Mouse (Mus musculus) hindbrain, embryonic 13.5 days (tissue): ENCODE data around the gene Irf6. TPM values are rescaled to one million over a fixed set of nuclear protein-coding genes. Genes with fewer than 3 reads are reported as not detected.

ENCODE experiments used
- ATAC-seq: fragments of 200-750 bp; cut with Nextera tagmentation; 2 replicates; pipeline ENCODE4 v1.8.0; 2017; ENCODE audit warnings: moderate TSS enrichment; ENCODE audit not compliant: low FRiP score
- H3K27ac ChIP-seq: fragments of 300-500 bp; sonication (generic); 2 replicates; pipeline ENCODE4 v1.5.1; 2015; ENCODE audit warnings: inconsistent platforms, mild to moderate bottlenecking, moderate library complexity
- H3K27me3 ChIP-seq: fragments of 300-500 bp; sonication (generic); 2 replicates; pipeline ENCODE4 v1.6.1; 2015; ENCODE audit warnings: mild to moderate bottlenecking, inconsistent platforms
- H3K36me3 ChIP-seq: fragments of 300-500 bp; sonication (generic); 2 replicates; pipeline ENCODE4 v1.6.1; 2015; ENCODE audit warnings: mild to moderate bottlenecking, inconsistent platforms
- H3K4me1 ChIP-seq: fragments of 300-500 bp; sonication (generic); replicated peaks from 2 replicates; pipeline ENCODE4 v1.6.1; 2015; ENCODE audit warnings: inconsistent platforms
- H3K4me2 ChIP-seq: fragments of 300-500 bp; sonication (generic); 2 replicates; pipeline ENCODE4 v1.6.1; 2015; ENCODE audit warnings: inconsistent platforms, mild to moderate bottlenecking, moderate library complexity
- H3K4me3 ChIP-seq: fragments of 300-500 bp; sonication (generic); 2 replicates; pipeline ENCODE4 v1.5.1; 2015; ENCODE audit warnings: mild to moderate bottlenecking, inconsistent platforms
- H3K9ac ChIP-seq: fragments of 300-500 bp; sonication (generic); 2 replicates; pipeline ENCODE4 v1.6.1; 2015; ENCODE audit warnings: mild to moderate bottlenecking, inconsistent platforms
- H3K9me3 ChIP-seq: fragments of 300-500 bp; sonication (generic); 2 replicates; pipeline ENCODE4 v1.6.1; 2016; ENCODE audit warnings: inconsistent platforms
- WGBS: fragments of 180-500 bp; shearing (Covaris S2); methylation state at CpG from one replicate; pipeline ENCODE4 v1.1.7; 2015; 5-methylcytosine and 5-hydroxymethylcytosine counted together
- polyA plus RNA-seq: library from polyadenylated mRNA; unstranded; fragments of >200 nt; fragmentation: Nextera tagmentation; extraction: Ambion mirVana; gene quantifications from 2 replicates; pipeline ENCODE4 v1.2.1, GENCODE M21; 2015

The Irf6 gene
- polyA plus RNA-seq, 1 experiment from 2014 or later, result 0.62 TPM

- no peak for ATAC-seq
These were observed 54.6 kb downstream of the Irf6 start, which contains the start of gene Lamb3 for GRCm38 (mm10) chr1:193207503-193207902. Gene Lamb3 (plus strand): TSS chr1:193207699.

GRCm38 (mm10) chr1:193208178-193208577 lies 55.3 kb downstream of the Irf6 start:
- no peak overlapping the region for H3K4me2 ChIP-seq
- H3K9me3 ChIP-seq, result no peaks in the 10 kb centered on the region
- no peak overlapping the region for H3K9ac ChIP-seq
- H3K36me3 ChIP-seq, result no peaks in the 10 kb centered on the region
- WGBS, result 55% methylated on average over 2 of the region's 2 CpGs
- H3K27me3 ChIP-seq, result no peaks in the 10 kb centered on the region
- H3K27ac ChIP-seq, result no peak overlapping the region
- no peaks in the 10 kb centered on the region for H3K4me1 ChIP-seq
- no peak overlapping the region for H3K4me3 ChIP-seq
- no peak for ATAC-seq

More at GRCm38 (mm10) chr1:193207503-193207902, 54.6 kb downstream of the Irf6 start, which contains the start of gene Lamb3:
- H3K4me1 ChIP-seq, result no peaks in the 10 kb centered on the region
- 96% methylated on average over 3 of the region's 3 CpGs for WGBS
- H3K27ac ChIP-seq, result no peak within 1 kb of the TSS
- H3K9me3 ChIP-seq, result no peaks in the 10 kb centered on the region
- no peak within 1 kb of the TSS for H3K4me2 ChIP-seq
- H3K36me3 ChIP-seq, result no peaks in the 10 kb centered on the region
- H3K27me3 ChIP-seq, result no peaks in the 10 kb centered on the region
- H3K9ac ChIP-seq, result no peak within 1 kb of the TSS
- H3K4me3 ChIP-seq, result no peak within 1 kb of the TSS

GRCm38 (mm10) chr1:193211371-193211770 lies 58.5 kb downstream of the Irf6 start:
- H3K4me2 ChIP-seq, result no peak overlapping the region
- H3K9me3 ChIP-seq, result no peaks in the 10 kb centered on the region
- WGBS, result 79% methylated on average over 5 of the region's 5 CpGs
- H3K9ac ChIP-seq, result no peak overlapping the region
- H3K27me3 ChIP-seq, result no peaks in the 10 kb centered on the region
- no peak overlapping the region for H3K4me3 ChIP-seq
- no peaks in the 10 kb centered on the region for H3K36me3 ChIP-seq
- H3K27ac ChIP-seq, result no peak overlapping the region
- ATAC-seq, result no peak
- H3K4me1 ChIP-seq, result no peaks in the 10 kb centered on the region

- no peaks in the 10 kb centered on the region for H3K4me1 ChIP-seq
- no peak for ATAC-seq
- 90% methylated on average over 5 of the region's 5 CpGs for WGBS
- no peaks in the 10 kb centered on the region for H3K27me3 ChIP-seq
- no peak overlapping the region for H3K4me3 ChIP-seq
- H3K9ac ChIP-seq, result no peak overlapping the region
- H3K27ac ChIP-seq, result no peak overlapping the region
- H3K4me2 ChIP-seq, result no peak overlapping the region
- H3K9me3 ChIP-seq, result no peaks in the 10 kb centered on the region
- H3K36me3 ChIP-seq, result no peaks in the 10 kb centered on the region
These were observed 61.1 kb downstream of the Irf6 start for GRCm38 (mm10) chr1:193214053-193214452.

GRCm38 (mm10) chr1:193216000-193216399 lies 63.1 kb downstream of the Irf6 start:
- Histone ChIP-seq H3K4me3 (no peak overlapping the region), H3K27me3 (no peaks in the 10 kb centered on the region), H3K4me2 (no peak overlapping the region), H3K36me3 (no peaks in the 10 kb centered on the region), H3K27ac (no peak overlapping the region), H3K9me3 (no peaks in the 10 kb centered on the region), H3K4me1 (no peaks in the 10 kb centered on the region), H3K9ac (no peak overlapping the region)
- WGBS, result 76% methylated on average over 3 of the region's 3 CpGs
- ATAC-seq, result no peak

- Histone ChIP-seq H3K27me3 (no peaks in the 10 kb centered on the region), H3K4me2 (no peak overlapping the region), H3K36me3 (no peaks in the 10 kb centered on the region), H3K9me3 (no peaks in the 10 kb centered on the region), H3K4me3 (no peak overlapping the region), H3K4me1 (no peaks in the 10 kb centered on the region), H3K27ac (no peak overlapping the region), H3K9ac (no peak overlapping the region)
- no peak for ATAC-seq
- 79% methylated on average over 5 of the region's 5 CpGs for WGBS
These were observed 67.5 kb downstream of the Irf6 start for GRCm38 (mm10) chr1:193220408-193220807.

Other genes starting within 250 kb of the Irf6 start
- 7.5 and 7.8 TPM in 2 replicates for gene Syt14, start 117.3 kb upstream of the Irf6 start, polyA plus RNA-seq
- gene Diexf, start 22.8 kb upstream of the Irf6 start, polyA plus RNA-seq, result 7.1 and 7.4 TPM in 2 replicates
- 12.9 and 13.5 TPM in 2 replicates for gene A130010J15Rik, start 14.9 kb downstream of the Irf6 start, polyA plus RNA-seq
- gene Traf3ip3, start 48.6 kb downstream of the Irf6 start, polyA plus RNA-seq, result 2.1 and 2.8 TPM in 2 replicates
- 0.18 and 0.73 TPM in 2 replicates for gene Lamb3, start 54.6 kb downstream of the Irf6 start, polyA plus RNA-seq
- not detected in 2 replicates for gene Hsd11b1, start 111.0 kb downstream of the Irf6 start, polyA plus RNA-seq
- gene G0s2, start 120.1 kb downstream of the Irf6 start, polyA plus RNA-seq, result 6.2 and 6.5 TPM in 2 replicates
- 31.7 and 35.5 TPM in 2 replicates for gene Camk1g, start 217.2 kb downstream of the Irf6 start, polyA plus RNA-seq